Comparison of ENCODE assay signal across 18 mouse cellular contexts in the genomic region with DNA sequence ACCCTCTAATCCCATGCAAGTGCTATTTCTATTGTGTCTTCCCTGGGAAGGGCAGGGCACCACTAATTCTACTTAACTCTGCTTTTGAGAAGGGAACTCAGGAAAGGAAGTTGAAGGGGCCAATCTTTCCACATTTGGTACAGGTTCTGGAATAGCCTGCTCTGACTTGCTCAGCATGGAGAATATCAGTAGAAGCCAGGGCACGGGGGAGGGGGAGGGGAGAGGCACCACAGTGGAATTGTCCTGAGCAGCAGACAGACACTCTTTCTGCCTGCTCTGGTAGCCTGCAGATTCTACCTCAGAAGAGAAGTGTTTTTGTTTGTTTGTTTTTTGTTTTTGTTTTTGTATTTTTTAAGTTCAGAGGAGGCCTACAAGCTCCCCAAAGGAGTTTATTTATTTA. TPM values are rescaled to one million over a fixed set of nuclear protein-coding genes. Genes with fewer than 3 reads are reported as not detected.
A peak's percentile ranks its signal among the peaks of the same experiment; 100 is the strongest.
DNase-seq lines count a peak whose midpoint lies in the region; ATAC-seq and TF ChIP-seq lines count a peak whose summit lies in the region.
"Had no signal": no experiment of that assay in that cellular context is flagged by ENCODE, and none has a peak within 500 bp of the region (broad histone marks: within the 10 kb centered on the region; RNA-seq: fewer than 3 reads in every experiment).

No protein-coding gene starts in this region.

- no peak overlapping the region for H3K4me2 ChIP-seq in heart, embryonic 11.5 days
- no peak overlapping the region for H3K4me2 ChIP-seq in midbrain, postnatal 0 days (ENCODE audit: low read depth, low read length, poor library complexity, severe bottlenecking)
- no peak overlapping the region for H3K4me2 ChIP-seq in midbrain, embryonic 14.5 days (ENCODE audit: low read length)
- H3K4me2 ChIP-seq: heart, embryonic 15.5 days had no signal

- TF ChIP-seq CTCF in midbrain, postnatal 0 days (IDR thresholded peaks at IDR 0.05) = no peak

- H3K4me3 ChIP-seq in heart, embryonic 11.5 days (ENCODE audit: low read depth, low read length) = no peak overlapping the region
- H3K4me3 ChIP-seq in midbrain, embryonic 10.5 days = no peak overlapping the region
- no peak overlapping the region for H3K4me3 ChIP-seq in midbrain, postnatal 0 days (ENCODE audit: low read depth, low read length)
- no peak overlapping the region for H3K4me3 ChIP-seq in midbrain, embryonic 14.5 days (replicated peaks; ENCODE audit: low read depth, low read length)
- H3K4me3 ChIP-seq: erythroblast, embryonic 14.5 days; gastrocnemius, adult 2 months; heart, embryonic 15.5 days had no signal

- no peaks in the 10 kb centered on the region for H3K9me3 ChIP-seq in heart, embryonic 11.5 days (replicated peaks; ENCODE audit: control insufficient read depth, low read length)
- peaks cover 5% of the 10 kb centered on the region; the same call in 1 of the 2 replicates for H3K9me3 ChIP-seq in midbrain, embryonic 10.5 days (replicated peaks)
- no peaks in the 10 kb centered on the region for H3K9me3 ChIP-seq in midbrain, postnatal 0 days (ENCODE audit: low read length)
- H3K9me3 ChIP-seq in midbrain, embryonic 14.5 days (ENCODE audit: control insufficient read depth, low read length) = peaks cover 4% of the 10 kb centered on the region; the same call in 1 of the 2 replicates
- H3K9me3 ChIP-seq: heart, embryonic 15.5 days had no signal

- peak overlapping the region; percentile 41; the same call in 1 of the 2 replicates for H3K27ac ChIP-seq in heart, embryonic 11.5 days (ENCODE audit: low read depth, low read length)
- peak overlapping the region; percentile 78 for H3K27ac ChIP-seq in midbrain, embryonic 10.5 days (replicated peaks)
- no peak overlapping the region for H3K27ac ChIP-seq in midbrain, postnatal 0 days (ENCODE audit: low read depth, low read length)
- H3K27ac ChIP-seq in midbrain, embryonic 14.5 days (replicated peaks; ENCODE audit: low read depth, low read length) = no peak overlapping the region
- H3K27ac ChIP-seq: gastrocnemius, adult 2 months; heart, embryonic 15.5 days had no signal

- H3K9ac ChIP-seq in heart, embryonic 11.5 days (ENCODE audit: low read depth, low read length) = no peak overlapping the region
- H3K9ac ChIP-seq in midbrain, postnatal 0 days (replicated peaks; ENCODE audit: low read length, poor library complexity, severe bottlenecking) = no peak overlapping the region
- no peak overlapping the region for H3K9ac ChIP-seq in midbrain, embryonic 14.5 days (replicated peaks; ENCODE audit: low read length)
- H3K9ac ChIP-seq: heart, embryonic 15.5 days had no signal

- ATAC-seq in heart, embryonic 11.5 days (replicated peaks; ENCODE audit: insufficient number of reproducible peaks, low FRiP score, low TSS enrichment) = no peak
- ATAC-seq in midbrain, postnatal 0 days (ENCODE audit: low FRiP score) = no peak
- no peak for ATAC-seq in midbrain, embryonic 14.5 days (ENCODE audit: low FRiP score, low TSS enrichment)

- intact Hi-C loops in heart, postnatal 14 days (cut with DNase I) = no loop called here

- H3K36me3 ChIP-seq in heart, embryonic 11.5 days (ENCODE audit: control insufficient read depth, insufficient read depth, low read length) = no peaks in the 10 kb centered on the region
- no peaks in the 10 kb centered on the region for H3K36me3 ChIP-seq in midbrain, embryonic 10.5 days
- H3K36me3 ChIP-seq in midbrain, postnatal 0 days (ENCODE audit: insufficient read depth, low read length) = no peaks in the 10 kb centered on the region
- no peaks in the 10 kb centered on the region for H3K36me3 ChIP-seq in midbrain, embryonic 14.5 days (ENCODE audit: control insufficient read depth, insufficient read depth, low read length)
- H3K36me3 ChIP-seq: heart, embryonic 15.5 days had no signal

- WGBS in heart, embryonic 11.5 days (ENCODE audit: insufficient replicate concordance) = 14% methylated on average over 1 of the region's 1 CpGs
- 27% methylated on average over 1 of the region's 1 CpGs for WGBS in midbrain, embryonic 10.5 days
- 11% methylated on average over 1 of the region's 1 CpGs for WGBS in midbrain, postnatal 0 days
- WGBS in midbrain, embryonic 14.5 days = 24% methylated on average over 1 of the region's 1 CpGs

- H3K27me3 ChIP-seq in heart, embryonic 11.5 days (ENCODE audit: control insufficient read depth, insufficient read depth, low read length) = no peaks in the 10 kb centered on the region
- H3K27me3 ChIP-seq in midbrain, embryonic 10.5 days (ENCODE audit: low read depth, poor library complexity, severe bottlenecking) = no peaks in the 10 kb centered on the region
- H3K27me3 ChIP-seq in midbrain, postnatal 0 days (ENCODE audit: insufficient read depth, low read length) = no peaks in the 10 kb centered on the region
- no peaks in the 10 kb centered on the region for H3K27me3 ChIP-seq in midbrain, embryonic 14.5 days (ENCODE audit: control insufficient read depth, insufficient read depth, low read length)
- H3K27me3 ChIP-seq: heart, embryonic 15.5 days had no signal

- peaks cover 3% of the 10 kb centered on the region; the same call in 1 of the 2 replicates for H3K4me1 ChIP-seq in heart, embryonic 11.5 days (ENCODE audit: control insufficient read depth, insufficient read depth, low read length)
- peaks cover 15% of the 10 kb centered on the region for H3K4me1 ChIP-seq in midbrain, embryonic 10.5 days
- H3K4me1 ChIP-seq in midbrain, postnatal 0 days (ENCODE audit: insufficient read depth, low read length) = no peaks in the 10 kb centered on the region
- H3K4me1 ChIP-seq in midbrain, embryonic 14.5 days (ENCODE audit: control insufficient read depth, insufficient read depth, low read length) = no peaks in the 10 kb centered on the region
- H3K4me1 ChIP-seq: heart, embryonic 15.5 days had no signal

- no peak for DNase-seq in heart, postnatal 14 days
- peak; percentile 37 for DNase-seq in midbrain, embryonic 10.5 days (ENCODE audit: low spot score)
- no peak for DNase-seq in midbrain, postnatal 0 days (ENCODE audit: low spot score)
- peak; percentile 38 for DNase-seq in embryo, embryonic 11 days
- peak; percentile 41 for DNase-seq in midbrain, embryonic 14.5 days
- DNase-seq in T-cell, adult 2 months (ENCODE audit: low spot score) = no peak
- DNase-seq: adrenal gland, postnatal 36 days; cerebellum, adult 9-10 months; gastrocnemius, adult 2 months; kidney, adult 8-10 months; kidney, postnatal 4 days; lung, adult 18-20 months; thymus, adult 2 months had no signal

RNA-seq across cellular contexts. Expression of a gene that starts 51.5 kb away (rescaled TPM):
- polyA plus RNA-seq in heart, embryonic 11.5 days (2014; fragmentation: Nextera tagmentation; extraction: Ambion mirVana) = 96.5 and 115 TPM in 2 replicates
- total RNA-seq in heart, postnatal 14 days (2021) = 10 to 100 TPM; 21.5 to 27.8 TPM
- 48.9 and 81.8 TPM in 2 replicates for polyA plus RNA-seq in midbrain, embryonic 10.5 days (2016; fragmentation: Nextera tagmentation; extraction: Ambion mirVana)
- 151 and 174 TPM in 2 replicates for total RNA-seq in midbrain, postnatal 0 days (2014; rRNA removed)
- polyA plus RNA-seq in midbrain, postnatal 0 days (2015; fragmentation: Nextera tagmentation; extraction: Ambion mirVana) = 122 and 134 TPM in 2 replicates
- 111 and 125 TPM in 2 replicates for polyA plus RNA-seq in midbrain, embryonic 14.5 days (2014; fragmentation: Nextera tagmentation; extraction: Ambion mirVana)
- total RNA-seq: megakaryocyte-erythroid progenitor cell, adult 5-6 weeks had no signal
- polyA plus RNA-seq: C2C12 had no signal

Comparison
In these comparisons a context has a peak if more than half of its experiments do, and no peak if none do; other contexts are left out.
1. H3K27ac ChIP-seq: peak in heart, embryonic 11.5 days (single experiment) and midbrain, embryonic 10.5 days (single experiment); none in midbrain, postnatal 0 days (single experiment) and midbrain, embryonic 14.5 days (single experiment).
2. DNase-seq: peak in midbrain, embryonic 10.5 days (single experiment), embryo, embryonic 11 days (single experiment) and midbrain, embryonic 14.5 days (single experiment); none in heart, postnatal 14 days (0 of 2), midbrain, postnatal 0 days (single experiment) and T-cell, adult 2 months (single experiment).